Mouse (Mus musculus) forebrain, embryonic 11.5 days (tissue): ENCODE data around the gene Ccnh. TPM values are rescaled to one million over a fixed set of nuclear protein-coding genes. Genes with fewer than 3 reads are reported as not detected.

Experiments
- ATAC-seq: fragments of 200-750 bp; cut with Nextera tagmentation; replicated peaks from 2 replicates; pipeline ENCODE4 v1.8.0; 2017; ENCODE audit warnings: moderate TSS enrichment; ENCODE audit not compliant: low FRiP score
- DNase-seq: peaks from one replicate; pipeline ENCODE4 v3.0.0-alpha.2; 2017; ENCODE audit warnings: low spot score
- H3K27ac ChIP-seq: fragments of 300-500 bp; sonication (generic); 2 replicates; pipeline ENCODE4 v1.5.1; 2014; ENCODE audit warnings: low read depth, low read length
- H3K27me3 ChIP-seq: fragments of 300-500 bp; sonication (generic); 2 replicates; pipeline ENCODE4 v1.6.1; 2014; ENCODE audit warnings: mild to moderate bottlenecking, low read length, mixed read lengths; ENCODE audit not compliant: control insufficient read depth, insufficient read depth
- H3K36me3 ChIP-seq: fragments of 300-500 bp; sonication (generic); 2 replicates; pipeline ENCODE4 v1.6.1; 2014; ENCODE audit warnings: mild to moderate bottlenecking, low read length, moderate library complexity, mixed read lengths; ENCODE audit not compliant: control insufficient read depth, insufficient read depth
- H3K4me1 ChIP-seq: fragments of 300-500 bp; sonication (generic); replicated peaks from 2 replicates; pipeline ENCODE4 v1.6.1; 2014; ENCODE audit warnings: low read length, mixed read lengths; ENCODE audit not compliant: control insufficient read depth, insufficient read depth
- H3K4me2 ChIP-seq: fragments of 300-500 bp; sonication (generic); 2 replicates; pipeline ENCODE4 v1.6.1; 2014; ENCODE audit warnings: low read depth, mild to moderate bottlenecking, low read length, moderate library complexity, mixed read lengths; ENCODE audit not compliant: severe bottlenecking
- H3K4me3 ChIP-seq: fragments of 300-500 bp; sonication (generic); 2 replicates; pipeline ENCODE4 v1.5.1; 2014; ENCODE audit warnings: low read depth, low read length
- H3K9ac ChIP-seq: fragments of 300-500 bp; sonication (generic); 2 replicates; pipeline ENCODE4 v1.6.1; 2014; ENCODE audit warnings: low read length
- H3K9me3 ChIP-seq: fragments of 300-500 bp; sonication (generic); 2 replicates; pipeline ENCODE4 v1.6.1; 2016; ENCODE audit warnings: low read length, mixed read lengths; ENCODE audit not compliant: control insufficient read depth
- WGBS: fragments of 180-500 bp; shearing (Covaris S2); extraction: QIAGEN DNeasy Blood & Tissue Kit; methylation state at CpG from one replicate; pipeline ENCODE4 v1.1.7; 2014; 5-methylcytosine and 5-hydroxymethylcytosine counted together
- polyA plus RNA-seq: library from polyadenylated mRNA; unstranded; fragments of >200 nt; fragmentation: Nextera tagmentation; extraction: Ambion mirVana; gene quantifications from 2 replicates; pipeline ENCODE4 v1.2.1, GENCODE M21; 2014

The Ccnh gene
- polyA plus RNA-seq, 1 experiment from 2014 or later, result 122 TPM

DNA sequence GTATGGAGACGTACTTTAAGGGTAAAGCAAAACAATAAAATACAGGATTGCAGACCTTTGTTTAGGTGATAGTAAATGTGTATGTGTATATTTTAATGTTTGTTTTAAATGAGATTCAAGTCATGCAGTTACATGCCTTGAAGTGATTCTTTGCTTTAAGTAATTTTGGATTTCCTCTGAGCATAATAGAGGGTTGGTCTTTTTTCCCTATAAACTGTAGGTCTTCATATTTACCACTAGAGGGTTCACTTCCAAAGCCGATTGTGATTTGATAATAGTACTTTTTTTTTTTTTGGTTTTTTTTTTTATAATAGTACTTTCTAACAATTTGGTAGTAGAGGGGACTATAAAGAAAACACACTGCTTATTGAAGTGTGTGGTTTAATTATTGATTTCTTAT is 18.3 kb downstream of the Ccnh start:
- Histone ChIP-seq H3K9me3 (no peaks in the 10 kb centered on the region), H3K4me1 (no peaks in the 10 kb centered on the region), H3K27ac (no peak overlapping the region), H3K4me3 (no peak overlapping the region), H3K9ac (no peak overlapping the region), H3K36me3 (no peaks in the 10 kb centered on the region; the same call in 1 of the 2 replicates), H3K4me2 (no peak overlapping the region), H3K27me3 (no peaks in the 10 kb centered on the region)
- 0 out of 2 replicates have a peak, but pooled peaks have one; percentile 53 for ATAC-seq
- 82% methylated on average over 2 of the region's 2 CpGs for WGBS
- no peak for DNase-seq

GRCm38 (mm10) chr13:85208656-85209055 is 19.4 kb downstream of the Ccnh start:
- no peak for DNase-seq
- Histone ChIP-seq H3K36me3 (no peaks in the 10 kb centered on the region; the same call in 1 of the 2 replicates), H3K27me3 (no peaks in the 10 kb centered on the region), H3K27ac (no peak overlapping the region), H3K4me2 (no peak overlapping the region), H3K9me3 (no peaks in the 10 kb centered on the region), H3K9ac (no peak overlapping the region), H3K4me1 (no peaks in the 10 kb centered on the region), H3K4me3 (no peak overlapping the region)
- ATAC-seq, result no peak
- WGBS, result 95% methylated on average over 6 of the region's 6 CpGs

- Histone ChIP-seq H3K27me3 (no peaks in the 10 kb centered on the region), H3K9me3 (no peaks in the 10 kb centered on the region), H3K9ac (no peak overlapping the region), H3K4me1 (no peaks in the 10 kb centered on the region), H3K4me3 (no peak overlapping the region), H3K36me3 (no peaks in the 10 kb centered on the region), H3K27ac (no peak overlapping the region), H3K4me2 (no peak overlapping the region)
- DNase-seq (no peak), ATAC-seq (no peak)
- 92% methylated on average over 1 of the region's 1 CpGs for WGBS
Measured at GRCm38 (mm10) chr13:85210353-85210752, 21.1 kb downstream of the Ccnh start.

DNA sequence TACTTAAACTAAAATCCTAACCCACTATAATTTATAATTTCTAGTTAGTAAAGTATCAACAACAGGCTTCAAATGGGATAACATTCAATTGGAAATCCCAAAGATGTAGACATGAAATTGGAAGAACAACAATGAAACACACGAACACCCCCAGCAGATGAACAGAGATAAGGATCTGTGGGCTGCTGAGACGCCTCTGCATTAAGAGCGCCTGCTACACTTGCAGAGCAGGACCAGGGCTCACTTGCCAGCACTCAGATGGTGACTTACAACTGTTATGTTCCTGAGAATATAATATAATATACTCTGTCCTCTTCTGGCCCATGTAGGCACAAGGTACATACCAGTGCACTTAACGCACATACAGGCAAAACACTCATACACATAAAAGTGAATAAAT is 29.4 kb downstream of the Ccnh start:
- no peak for DNase-seq
- no peak overlapping the region for H3K9ac ChIP-seq
- no peaks in the 10 kb centered on the region for H3K9me3 ChIP-seq
- H3K4me1 ChIP-seq, result no peaks in the 10 kb centered on the region
- ATAC-seq, result no peak
- WGBS, result 89% methylated on average over 4 of the region's 4 CpGs
- no peaks in the 10 kb centered on the region for H3K27me3 ChIP-seq
- no peak overlapping the region for H3K27ac ChIP-seq
- no peaks in the 10 kb centered on the region for H3K36me3 ChIP-seq
- no peak overlapping the region for H3K4me2 ChIP-seq
- no peak overlapping the region for H3K4me3 ChIP-seq

GRCm38 (mm10) chr13:85238760-85239159 is 49.6 kb downstream of the Ccnh start:
- 0 out of 2 replicates have a peak, but pooled peaks have one; percentile 12 for ATAC-seq
- no peaks in the 10 kb centered on the region for H3K9me3 ChIP-seq
- no peak overlapping the region for H3K4me3 ChIP-seq
- DNase-seq, result peak; percentile 46
- no peaks in the 10 kb centered on the region for H3K36me3 ChIP-seq
- H3K4me1 ChIP-seq, result no peaks in the 10 kb centered on the region
- no peak overlapping the region for H3K9ac ChIP-seq
- H3K27me3 ChIP-seq, result no peaks in the 10 kb centered on the region
- WGBS, result 85% methylated on average over 7 of the region's 7 CpGs
- no peak overlapping the region for H3K27ac ChIP-seq
- H3K4me2 ChIP-seq, result no peak overlapping the region

Other genes with a start within 250 kb of the Ccnh start
- 59.2 and 65.4 TPM in 2 replicates for gene Rasa1, start 99.7 kb downstream of the Ccnh start, polyA plus RNA-seq